In the genomic region with DNA sequence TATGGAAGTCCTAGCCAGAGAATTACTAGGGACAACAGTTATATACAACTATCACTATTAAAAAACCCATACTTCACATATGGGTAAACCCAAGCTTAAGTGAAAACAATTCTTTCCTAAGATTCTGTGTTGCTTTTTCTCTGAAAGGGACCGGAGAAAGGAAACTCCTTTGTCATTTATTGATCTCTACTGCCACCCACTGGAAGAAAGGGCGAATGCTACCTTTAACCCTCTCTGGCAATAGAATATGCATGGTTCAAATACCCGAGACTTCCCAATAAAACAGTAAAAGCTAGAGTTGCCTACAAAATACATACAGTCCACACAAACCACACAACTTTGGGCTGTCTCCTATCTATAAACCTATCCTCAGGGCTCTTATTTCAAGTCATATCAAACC, we compare ENCODE assay signal across 8 mouse cellular contexts. TPM values are rescaled to one million over a fixed set of nuclear protein-coding genes. Genes with fewer than 3 reads are reported as not detected.
DNase-seq lines count a peak whose midpoint lies in the region; ATAC-seq lines count a peak whose summit lies in the region.

No protein-coding gene starts in this region.

- H3K4me2 ChIP-seq in kidney, embryonic 15.5 days, result no peak overlapping the region
- no peak overlapping the region for H3K4me2 ChIP-seq in embryonic facial prominence, embryonic 14.5 days (ENCODE audit: low read depth, low read length)
- H3K4me2 ChIP-seq in hindbrain, embryonic 16.5 days (ENCODE audit: low read length), result no peak overlapping the region

- H3K9me3 ChIP-seq in kidney, embryonic 15.5 days (replicated peaks), result no peaks in the 10 kb centered on the region
- no peaks in the 10 kb centered on the region for H3K9me3 ChIP-seq in embryonic facial prominence, embryonic 14.5 days (ENCODE audit: control insufficient read depth, low read length)
- no peaks in the 10 kb centered on the region for H3K9me3 ChIP-seq in hindbrain, embryonic 16.5 days (ENCODE audit: control insufficient read depth, low read length)

- H3K4me1 ChIP-seq in kidney, embryonic 15.5 days, result no peaks in the 10 kb centered on the region
- no peaks in the 10 kb centered on the region for H3K4me1 ChIP-seq in embryonic facial prominence, embryonic 14.5 days (ENCODE audit: control insufficient read depth, insufficient read depth, low read length)
- H3K4me1 ChIP-seq in hindbrain, embryonic 16.5 days (ENCODE audit: control insufficient read depth, insufficient read depth, low read depth, low read length), result no peaks in the 10 kb centered on the region

- DNase-seq in kidney, adult 11 months, result peak; percentile 20
- DNase-seq in adrenal gland, postnatal 25 days, result peak; percentile 10
- DNase-seq in embryonic facial prominence, embryonic 14.5 days (ENCODE audit: low spot score), result peak; percentile 41
- peak; percentile 21 to 57 for DNase-seq in layer of hippocampus, postnatal 25 days (ENCODE audit: extremely low spot score in 1 of 2, low spot score in 1 of 2)
- DNase-seq in lung, postnatal 36 days, result peak; percentile 65
- peak; percentile 51 for DNase-seq in right cerebral cortex, postnatal 4 days

- H3K4me3 ChIP-seq in kidney, embryonic 15.5 days (replicated peaks), result no peak overlapping the region
- H3K4me3 ChIP-seq in embryonic facial prominence, embryonic 14.5 days (ENCODE audit: low read depth, low read length), result no peak overlapping the region
- H3K4me3 ChIP-seq in hindbrain, embryonic 16.5 days (ENCODE audit: low read length), result no peak overlapping the region

- WGBS in kidney, embryonic 15.5 days, result 11% methylated on average over 3 of the region's 3 CpGs
- WGBS in embryonic facial prominence, embryonic 14.5 days, result 10% methylated on average over 3 of the region's 3 CpGs
- WGBS in hindbrain, embryonic 16.5 days, result 13% methylated on average over 3 of the region's 3 CpGs

- H3K27me3 ChIP-seq in kidney, embryonic 15.5 days, result peaks cover 40% of the 10 kb centered on the region
- H3K27me3 ChIP-seq in embryonic facial prominence, embryonic 14.5 days (replicated peaks; ENCODE audit: control insufficient read depth, insufficient read depth, low read length), result peaks cover 10% of the 10 kb centered on the region; the same call in 1 of the 2 replicates
- H3K27me3 ChIP-seq in hindbrain, embryonic 16.5 days (replicated peaks; ENCODE audit: control insufficient read depth, insufficient read depth, low read length), result peaks cover 4% of the 10 kb centered on the region

- H3K9ac ChIP-seq in kidney, embryonic 15.5 days, result no peak overlapping the region
- H3K9ac ChIP-seq in embryonic facial prominence, embryonic 14.5 days (ENCODE audit: low read depth, low read length), result no peak overlapping the region
- no peak overlapping the region for H3K9ac ChIP-seq in hindbrain, embryonic 16.5 days (ENCODE audit: low read depth, low read length)

- H3K36me3 ChIP-seq in kidney, embryonic 15.5 days, result no peaks in the 10 kb centered on the region
- no peaks in the 10 kb centered on the region for H3K36me3 ChIP-seq in embryonic facial prominence, embryonic 14.5 days (ENCODE audit: control insufficient read depth, insufficient read depth, low read length)
- no peaks in the 10 kb centered on the region for H3K36me3 ChIP-seq in hindbrain, embryonic 16.5 days (ENCODE audit: control insufficient read depth, insufficient read depth, low read length)

- H3K27ac ChIP-seq in kidney, embryonic 15.5 days, result no peak overlapping the region
- H3K27ac ChIP-seq in embryonic facial prominence, embryonic 14.5 days (replicated peaks; ENCODE audit: low read depth, low read length), result no peak overlapping the region
- H3K27ac ChIP-seq in hindbrain, embryonic 16.5 days (ENCODE audit: low read depth, low read length), result no peak overlapping the region

- no peak; the same call in 1 of the 2 replicates for ATAC-seq in kidney, embryonic 15.5 days (replicated peaks; ENCODE audit: low FRiP score)
- ATAC-seq in embryonic facial prominence, embryonic 14.5 days (ENCODE audit: low read depth), result no peak
- ATAC-seq in hindbrain, embryonic 16.5 days, result 0 out of 2 replicates have a peak, but pooled peaks have one; percentile 58

RNA-seq across cellular contexts. Expression of gene Ace2, which starts 40.6 kb away (rescaled TPM):
- polyA plus RNA-seq in kidney, embryonic 15.5 days (2015; fragmentation: Nextera tagmentation; extraction: Ambion mirVana), result 62.6 and 62.8 TPM in 2 replicates
- total RNA-seq in adrenal gland, postnatal 25 days (2021), result 10.9 and 15.9 TPM in 2 replicates
- 2.5 and 2.7 TPM in 2 replicates for polyA plus RNA-seq in embryonic facial prominence, embryonic 14.5 days (2014; fragmentation: Nextera tagmentation; extraction: Ambion mirVana)
- polyA plus RNA-seq in hindbrain, embryonic 16.5 days (2015; fragmentation: Nextera tagmentation; extraction: Ambion mirVana), result 0.49 and 1.1 TPM in 2 replicates
- 1 to 10 TPM; 1.6 to 1.7 TPM for total RNA-seq in layer of hippocampus, postnatal 25 days (2021)

Comparison
In these comparisons a context has a peak if more than half of its experiments do, and no peak if none do; other contexts are left out.
1. DNase-seq: peak in every context shown above with its lines; median percentile 65 in lung, postnatal 36 days; 51 in right cerebral cortex, postnatal 4 days; 41 in embryonic facial prominence, embryonic 14.5 days; 39 in layer of hippocampus, postnatal 25 days; 20 in kidney, adult 11 months; 10 in adrenal gland, postnatal 25 days.
2. RNA of gene Ace2, which starts 40.6 kb away (polyA plus RNA-seq): 62.6 to 62.8 TPM in kidney, embryonic 15.5 days; 2.5 to 2.7 TPM in embryonic facial prominence, embryonic 14.5 days and 0.49 to 1.1 TPM in hindbrain, embryonic 16.5 days; every median in the first group is over 10 times any median in the second.